Mouse (Mus musculus): ENCODE measurements at regions not wholly inside any gene's neighbourhood (a gene's known extent, or its start where the extent isn't known, plus 50 kb on each side); places are given as distances from the start of the nearest gene placed in this dataset.

- TF ChIP-seq KAT2A (conservative IDR thresholded peaks at IDR 0.05; ENCODE audit: low read depth, low read length), result no peak
- no peak for TF ChIP-seq POLR2A (IDR thresholded peaks at IDR 0.05; ENCODE audit: control insufficient read depth in 1 of 2, insufficient read depth in 1 of 2, low read depth in 1 of 2, low read length in 2 of 2, poor library complexity in 1 of 2)
- no peak for TF ChIP-seq MAX (IDR thresholded peaks at IDR 0.05; ENCODE audit: low read length)
These were observed 654.6 kb upstream of the Tpm3-rs7 start for GRCm38 (mm10) chr14:112659819-112660218.

Measured in MEL (cell line).